Mouse (Mus musculus) ZHBTc4 (cell line): ENCODE data around the gene a.

Source experiments
- DNase-seq: peaks from one replicate; pipeline ENCODE4 v3.0.0-alpha.2; 2011; ENCODE audit warnings: low read depth, low spot score

a gene

DNA sequence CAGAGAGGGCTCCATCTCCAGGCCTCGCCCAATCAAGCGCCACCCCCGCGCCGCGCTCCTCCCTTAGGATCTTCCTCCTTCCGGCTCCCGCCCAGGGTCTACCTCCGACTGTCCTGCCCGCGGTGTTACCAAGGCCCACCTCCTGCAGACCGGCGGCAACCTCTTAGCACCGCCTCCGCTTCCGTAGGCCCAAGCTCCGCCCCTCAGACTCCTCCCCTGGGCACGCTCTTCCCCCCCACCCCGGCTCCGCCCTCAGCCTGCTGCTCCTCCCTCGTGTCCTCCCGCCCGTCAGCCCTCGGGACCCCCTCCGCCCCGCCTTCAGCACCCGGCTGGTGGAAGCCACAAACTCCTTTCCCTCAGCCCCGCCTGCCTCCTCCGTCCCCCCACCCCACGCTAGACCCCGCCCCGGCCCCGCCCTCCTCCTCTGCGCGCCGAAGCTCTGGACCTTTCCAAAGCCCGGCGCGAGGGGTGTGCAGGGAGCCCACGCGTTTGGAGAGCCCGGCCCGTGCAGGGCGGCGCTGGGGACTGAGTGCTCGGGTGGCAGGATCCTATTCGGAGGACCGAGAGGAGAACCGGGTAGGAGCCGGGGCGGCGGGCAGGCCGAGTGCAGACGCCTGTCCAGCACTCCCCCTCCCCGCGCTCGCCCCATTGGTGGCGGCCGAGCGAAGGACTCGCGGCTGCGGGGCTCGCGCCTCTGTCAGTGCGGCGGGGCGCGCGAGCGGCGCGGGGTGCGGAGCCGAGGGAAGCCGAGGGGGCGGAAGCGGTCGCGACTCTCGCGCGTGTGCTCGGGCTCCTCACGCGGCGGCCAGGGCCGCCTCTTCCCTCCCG is at the start of gene a, which contains the start of gene Raly:
Gene a (plus strand): TSS at position 747 of the 828 bp plus-strand sequence.
Gene Raly (plus strand): TSS at position 441 of the 828 bp plus-strand sequence.
- peak; percentile 99 for DNase-seq

DNA sequence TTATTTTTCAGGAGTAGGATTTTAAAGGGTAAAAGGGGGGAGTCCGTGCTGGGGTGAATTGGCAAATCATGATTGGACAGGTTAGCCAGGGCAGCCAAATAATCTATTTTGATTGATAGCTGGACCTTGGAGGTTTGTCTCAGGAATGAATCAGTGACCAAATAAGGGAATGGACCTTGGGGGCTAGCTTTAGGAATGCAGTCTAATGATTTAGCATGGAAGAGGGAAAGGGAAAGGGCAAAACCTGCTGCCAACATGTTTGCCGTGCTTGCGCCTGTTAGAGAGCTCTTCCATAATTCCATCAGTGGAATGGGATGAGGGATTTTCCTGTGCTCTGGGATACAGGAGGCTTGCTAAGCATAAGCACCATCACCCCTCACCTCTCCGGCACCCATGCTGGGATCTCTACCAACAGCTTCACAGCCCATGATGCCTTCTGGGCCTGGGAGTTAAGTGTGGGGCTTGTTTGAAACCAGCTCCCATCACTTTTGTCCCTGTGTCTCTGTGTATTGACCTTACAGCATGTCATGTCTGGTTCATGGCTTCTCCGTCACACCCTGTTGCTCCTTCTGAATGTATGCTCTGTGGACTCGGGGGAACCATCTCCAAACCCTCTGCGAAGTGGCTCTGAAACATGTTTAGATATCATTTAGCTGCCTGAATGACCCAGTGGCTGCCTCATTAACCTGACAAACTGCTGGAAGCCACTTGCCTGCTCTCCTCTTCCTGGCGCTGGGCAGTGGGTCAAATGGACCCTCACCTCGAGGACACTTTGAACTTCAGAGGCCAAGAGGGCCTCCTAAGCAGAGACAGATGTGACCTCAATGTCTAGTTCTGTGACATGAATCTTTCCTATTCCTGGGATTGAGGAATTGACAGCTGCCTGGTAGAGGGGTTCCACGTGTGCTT is 48.0 kb upstream of the a start:
- no peak for DNase-seq

DNA sequence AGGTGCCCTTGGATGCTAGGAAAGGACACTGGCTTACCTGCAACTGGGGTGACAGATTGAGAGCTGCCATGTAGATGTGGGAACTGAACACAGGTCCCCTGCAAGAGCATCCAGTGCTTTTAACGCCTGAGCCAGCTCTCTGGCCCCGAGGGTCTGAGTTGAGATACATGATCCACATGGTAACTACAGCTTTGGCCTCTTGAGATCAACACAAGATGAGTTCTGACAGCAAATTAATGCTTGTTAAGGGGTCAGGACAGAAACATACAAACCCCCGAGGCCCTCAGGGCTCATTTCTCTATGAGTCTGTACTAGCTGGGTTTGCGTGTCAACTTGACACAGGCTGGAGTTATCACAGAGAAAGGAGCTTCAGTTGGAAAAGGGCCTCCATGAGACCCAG is 47.3 kb upstream of the a start:
- no peak for DNase-seq

DNA sequence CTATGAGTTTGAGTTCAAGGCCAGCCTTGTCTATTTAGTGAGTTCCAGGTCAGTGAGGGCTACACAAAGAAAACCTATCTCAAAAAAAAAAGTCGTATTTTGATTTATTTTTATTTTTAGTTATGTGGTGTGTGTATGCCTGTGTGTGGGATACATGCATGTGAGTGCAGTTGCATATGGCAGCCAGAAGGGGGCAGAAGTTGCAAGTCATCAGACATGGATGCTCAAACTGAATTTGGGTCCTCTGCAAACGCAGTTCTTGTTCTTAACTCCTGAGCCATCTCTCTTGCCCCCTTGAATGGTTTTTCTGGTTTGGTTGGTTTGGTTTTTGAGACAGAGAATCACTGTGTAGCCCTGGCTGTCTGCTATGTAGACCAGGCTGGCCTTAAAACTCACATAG is 42.8 kb upstream of the a start:
- DNase-seq = peak; percentile 71

DNA sequence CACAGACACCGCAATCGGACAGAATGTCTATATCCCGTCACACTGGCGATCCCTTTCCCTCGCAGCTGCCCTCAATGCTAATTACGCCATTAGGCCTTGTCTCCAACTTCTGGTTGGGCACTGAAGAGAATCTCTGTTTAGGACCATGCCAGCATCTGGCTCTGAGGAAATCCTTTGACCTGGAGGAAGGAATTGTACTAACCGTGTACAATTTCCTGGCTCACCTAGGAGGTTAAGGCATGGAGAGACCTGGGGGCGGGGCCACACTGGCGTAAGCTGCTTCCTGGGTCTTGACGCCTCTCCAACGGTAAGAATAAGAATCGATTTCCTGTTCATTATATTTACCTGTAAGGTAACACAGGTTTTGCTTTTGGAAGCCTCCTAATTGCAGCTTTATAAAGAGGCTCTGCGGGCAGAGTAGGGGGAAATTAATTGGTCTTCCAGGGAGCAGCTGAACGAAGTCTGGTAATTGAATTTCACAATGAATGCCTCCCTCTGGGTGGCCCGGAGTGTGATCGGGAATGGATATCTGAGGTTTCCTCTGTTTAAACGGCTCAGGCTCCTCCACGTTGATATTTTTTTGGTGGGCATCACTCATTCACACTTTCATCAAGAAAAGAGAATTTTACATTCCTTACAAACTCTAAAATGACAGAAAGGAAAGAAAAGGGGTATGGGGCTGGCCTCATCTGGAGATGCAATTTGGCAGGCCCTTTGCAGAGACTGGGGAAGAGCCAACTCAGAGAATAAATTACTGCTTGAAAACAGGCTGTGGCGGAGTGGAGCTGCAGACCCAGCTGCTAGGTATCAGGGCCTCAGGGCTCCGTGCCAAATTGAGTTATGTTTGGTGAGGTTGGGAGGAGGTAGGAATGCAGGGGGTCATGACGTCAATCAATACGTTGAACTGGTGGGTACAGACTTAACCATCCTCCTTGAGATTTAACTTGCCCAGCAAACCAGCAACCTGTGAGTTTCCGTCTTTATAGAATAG is 41.9 kb upstream of the a start:
- peak; percentile 42 for DNase-seq

DNA sequence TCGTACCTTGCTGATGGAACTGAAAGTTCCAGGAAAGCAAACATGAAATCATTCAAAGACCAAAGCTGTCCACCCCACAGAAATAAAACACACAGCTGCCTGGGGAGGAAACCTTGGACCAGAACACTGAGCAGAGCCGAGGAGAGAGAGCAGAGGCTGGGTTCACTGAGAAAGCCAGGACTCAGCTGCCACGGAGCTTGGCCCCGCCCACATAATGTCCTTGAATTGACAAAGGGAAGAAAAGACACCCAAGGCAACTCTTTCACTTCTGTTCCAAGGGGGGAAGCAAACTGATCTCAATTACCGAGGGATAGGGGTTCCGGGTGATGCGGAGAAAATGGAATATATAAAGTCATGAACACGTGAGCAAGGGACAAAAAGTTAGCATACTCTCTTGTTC is 39.3 kb upstream of the a start:
- peak; percentile 75 for DNase-seq

DNA sequence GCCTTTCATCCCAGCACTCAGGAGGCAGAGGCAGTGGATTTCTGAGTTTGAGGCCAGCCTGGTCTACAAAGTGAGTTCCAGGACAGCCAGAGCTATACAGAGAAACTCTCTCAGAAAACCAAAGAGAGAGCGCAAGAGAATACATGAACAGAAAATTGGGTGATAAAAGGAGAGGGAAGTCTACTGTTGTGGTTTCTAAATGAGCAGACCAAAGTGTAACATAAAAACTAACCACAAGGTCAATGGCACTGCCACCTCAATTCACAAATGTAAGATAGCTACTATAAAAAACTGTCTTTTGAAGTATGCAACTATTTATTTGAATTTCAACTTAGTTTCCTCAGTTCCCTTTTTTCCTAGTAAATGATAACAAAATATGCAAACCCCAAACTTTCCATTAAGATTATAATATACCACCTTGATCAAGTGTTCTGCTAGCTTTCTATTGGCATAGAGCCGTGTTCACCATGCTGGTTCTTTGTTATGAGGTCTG is 37.1 kb upstream of the a start:
- DNase-seq = no peak

DNA sequence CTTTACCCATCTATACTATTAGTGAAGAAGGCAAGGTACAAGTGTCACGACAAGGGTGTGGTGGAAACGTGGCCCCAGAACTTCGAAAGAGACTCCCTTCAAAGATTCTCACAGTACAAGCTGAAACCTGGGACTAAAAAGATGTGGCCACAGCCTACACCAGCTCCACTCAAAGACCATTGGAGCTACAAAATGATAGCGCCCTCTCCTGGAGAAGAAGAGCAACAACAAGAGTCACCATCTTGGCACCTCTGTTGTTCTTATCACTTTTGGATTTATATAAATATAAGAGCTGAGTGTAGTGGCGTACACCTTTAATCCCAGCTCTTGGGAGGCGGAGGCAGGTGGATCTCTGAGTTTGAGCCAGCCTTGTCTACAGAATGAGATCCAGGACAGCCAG is 35.4 kb upstream of the a start:
- DNase-seq = peak; percentile 72

DNA sequence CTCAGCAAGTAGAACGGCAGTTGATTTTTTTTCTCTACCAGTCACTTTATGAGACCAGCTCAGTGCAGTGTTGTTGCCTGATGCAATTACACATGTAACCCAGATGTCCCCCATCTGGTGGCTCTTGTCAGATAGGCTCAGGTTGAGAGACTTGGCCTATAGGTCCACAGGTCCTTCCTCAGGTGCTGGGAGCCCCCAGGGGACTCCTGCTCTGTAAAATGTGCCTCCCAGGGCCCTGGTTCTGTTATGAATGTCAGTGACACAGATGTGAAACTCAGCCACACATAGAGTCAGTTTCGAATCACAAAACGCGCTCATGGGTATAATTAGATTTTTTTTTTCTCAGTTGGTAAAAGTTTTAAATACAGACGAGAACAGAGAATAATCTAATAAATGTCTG is 33.5 kb upstream of the a start:
- DNase-seq = no peak

DNA sequence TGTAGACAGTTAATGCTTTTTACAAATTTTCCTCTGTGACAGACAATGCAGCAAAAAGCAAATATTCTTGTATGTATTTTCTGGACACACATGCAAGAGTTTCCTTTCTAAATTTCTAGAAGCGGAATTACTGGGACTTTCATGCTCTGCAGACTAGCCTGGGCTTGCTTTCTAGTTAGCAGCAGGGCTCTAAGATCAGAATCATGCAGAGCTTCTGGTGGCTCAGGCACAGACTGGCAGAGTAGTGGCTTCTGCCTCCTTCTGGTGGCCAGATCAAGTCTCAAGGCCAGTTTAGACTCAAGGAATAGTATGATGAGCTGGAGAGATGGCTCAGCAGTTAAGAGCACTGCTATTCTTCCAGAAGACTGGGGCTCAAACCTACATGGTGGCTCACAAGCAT is 32.7 kb upstream of the a start:
- DNase-seq = no peak

DNA sequence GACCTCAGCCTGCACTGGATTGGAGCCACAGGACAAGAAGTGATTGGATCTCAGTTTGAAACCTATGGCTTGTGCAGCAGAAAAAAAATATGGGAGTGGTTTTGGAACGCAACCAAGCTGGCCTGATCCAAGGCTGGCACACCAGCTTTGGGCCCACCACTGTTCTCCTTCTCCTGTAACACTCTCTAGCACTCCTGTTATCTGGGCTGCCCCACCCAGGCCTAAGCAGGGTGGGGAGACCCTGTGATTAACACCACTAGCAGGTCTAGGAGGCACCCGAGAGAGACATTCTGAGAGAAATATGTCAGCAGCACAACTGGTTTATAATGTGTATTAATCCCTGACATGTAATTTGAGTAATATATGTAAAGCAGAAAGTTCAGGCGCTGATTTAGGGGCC is 28.0 kb upstream of the a start:
- DNase-seq = no peak

DNA sequence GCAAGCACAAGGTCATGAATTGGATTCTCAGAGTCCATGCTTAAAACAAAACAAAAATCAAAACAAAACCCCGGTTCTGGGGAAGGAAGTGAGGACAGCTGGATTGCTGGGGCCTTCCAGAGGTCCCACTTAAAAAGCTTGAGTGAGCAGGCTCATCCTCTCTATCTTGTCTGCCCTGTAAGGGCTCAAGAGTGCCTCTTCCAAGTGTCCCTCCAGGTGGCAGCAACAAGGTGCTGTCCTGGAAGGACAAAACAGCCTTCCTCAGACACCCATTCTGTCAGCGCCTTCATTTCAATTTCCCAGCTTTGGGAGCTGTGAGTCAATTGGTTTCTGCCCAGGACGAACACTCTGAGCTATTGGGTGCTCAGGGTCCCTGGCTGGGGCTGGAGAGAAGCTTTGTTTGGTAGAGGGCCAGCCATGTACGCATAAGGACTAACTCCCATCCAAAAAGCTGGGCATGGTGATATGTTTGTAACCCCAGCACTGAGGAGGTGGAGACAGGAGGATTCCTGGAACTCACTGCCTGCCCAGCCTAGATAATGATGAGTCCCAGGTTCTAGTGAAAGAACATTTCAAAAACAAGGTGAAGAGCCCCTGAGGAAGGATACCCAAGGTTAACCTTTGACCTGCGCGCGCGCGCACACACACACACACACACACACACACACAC is 26.2 kb upstream of the a start:
- no peak for DNase-seq

DNA sequence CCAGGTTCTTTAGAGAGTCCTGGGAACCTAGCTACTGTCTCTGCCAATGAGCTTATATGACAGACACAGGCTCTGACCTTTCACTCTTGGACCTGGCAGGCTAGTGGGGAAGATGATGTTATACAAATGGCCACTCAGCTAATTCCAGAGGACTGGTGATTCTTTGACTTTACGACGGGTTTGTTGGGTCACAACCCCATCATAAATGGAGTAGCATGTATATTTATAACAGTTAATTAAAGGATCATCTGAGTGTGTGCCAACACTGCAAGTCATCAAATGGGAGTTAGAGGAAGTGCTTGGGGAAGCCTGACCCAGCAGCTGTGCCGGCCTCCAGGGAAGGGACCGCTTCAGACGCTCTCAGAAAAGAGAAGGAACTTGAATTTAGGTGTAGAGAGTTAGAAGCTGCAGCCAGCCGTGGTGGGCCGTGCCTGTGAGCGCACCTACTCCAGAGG is 25.6 kb upstream of the a start:
- DNase-seq = no peak

DNA sequence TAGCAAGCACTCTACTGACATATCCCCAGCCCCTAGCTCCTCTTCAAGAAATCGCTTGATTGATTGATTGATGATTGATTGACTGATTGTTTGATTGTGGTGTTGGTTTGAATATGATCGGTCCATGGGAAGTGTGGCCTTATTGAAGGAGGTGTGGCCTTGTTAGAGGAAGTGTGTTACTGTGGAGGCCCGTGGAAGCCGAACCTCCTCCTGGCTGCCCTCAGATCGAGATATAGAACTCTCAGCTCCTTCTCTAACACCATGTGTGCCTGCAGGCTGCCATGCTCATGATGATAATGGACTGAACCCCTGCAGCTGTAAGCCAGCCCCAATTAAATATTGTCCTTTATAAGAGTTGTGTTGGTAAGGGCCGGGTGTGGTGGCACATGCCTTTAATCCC is 24.2 kb upstream of the a start:
- no peak for DNase-seq

DNA sequence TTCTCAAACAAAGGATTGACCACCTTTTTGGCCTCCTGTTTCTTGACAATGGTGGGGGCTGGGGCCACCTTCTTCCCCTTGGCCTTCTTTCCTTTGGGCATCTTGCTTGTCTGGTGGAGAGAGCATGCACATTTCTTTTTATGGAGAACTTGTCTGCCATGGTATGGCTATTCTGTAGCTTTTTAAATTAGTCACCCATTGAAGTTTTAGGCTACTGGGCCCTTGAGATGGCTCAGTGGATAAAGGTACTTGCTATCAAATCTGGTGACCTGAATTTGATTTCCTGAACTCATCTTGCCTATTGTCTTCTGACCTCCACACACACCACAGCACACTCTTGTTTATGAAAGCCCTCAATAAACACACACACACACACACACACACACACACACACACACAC is 21.3 kb upstream of the a start, which contains the start of gene Gm14214:
Gene Gm14214 (minus strand): TSS at position 101 of the 400 bp plus-strand sequence.
- DNase-seq = no peak

DNA sequence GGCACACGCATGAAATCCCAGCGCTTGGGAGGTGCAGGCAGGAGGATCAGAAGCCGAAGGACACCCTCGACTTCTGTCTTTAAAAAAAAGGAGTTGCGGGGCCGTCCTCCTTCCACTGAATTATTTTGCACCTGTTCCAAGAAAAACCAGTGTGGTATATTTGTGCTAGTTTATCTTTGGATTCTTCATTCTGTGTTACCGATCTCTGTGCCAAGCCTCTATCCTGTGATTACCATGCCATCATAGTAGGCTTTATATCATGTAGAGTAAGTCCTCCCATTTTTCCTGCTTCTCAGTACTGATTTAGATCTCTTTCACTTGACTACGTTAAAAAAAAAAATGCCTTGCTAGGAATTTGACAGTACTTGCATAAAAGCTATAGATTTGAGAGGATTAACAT is 19.6 kb upstream of the a start:
- no peak for DNase-seq

DNA sequence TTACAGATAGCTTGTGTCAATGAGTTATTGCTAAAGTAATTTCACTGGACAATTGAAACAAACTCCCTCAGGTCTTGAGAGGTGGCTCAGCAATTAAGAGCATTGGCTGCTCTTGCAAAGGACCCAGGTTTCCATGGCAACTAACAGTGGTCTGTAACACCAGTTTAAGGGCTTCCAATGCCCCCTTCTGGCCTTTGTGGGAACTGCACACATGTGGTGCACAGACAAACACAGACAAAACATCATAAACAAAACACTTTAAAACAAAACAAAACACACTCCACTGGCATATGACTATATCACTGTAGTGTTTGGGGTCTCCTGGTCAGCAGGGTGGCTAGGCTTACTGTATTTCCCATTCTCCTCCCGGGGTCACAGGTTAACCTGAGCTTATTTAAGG is 17.2 kb upstream of the a start:
- peak; percentile 91 for DNase-seq

DNA sequence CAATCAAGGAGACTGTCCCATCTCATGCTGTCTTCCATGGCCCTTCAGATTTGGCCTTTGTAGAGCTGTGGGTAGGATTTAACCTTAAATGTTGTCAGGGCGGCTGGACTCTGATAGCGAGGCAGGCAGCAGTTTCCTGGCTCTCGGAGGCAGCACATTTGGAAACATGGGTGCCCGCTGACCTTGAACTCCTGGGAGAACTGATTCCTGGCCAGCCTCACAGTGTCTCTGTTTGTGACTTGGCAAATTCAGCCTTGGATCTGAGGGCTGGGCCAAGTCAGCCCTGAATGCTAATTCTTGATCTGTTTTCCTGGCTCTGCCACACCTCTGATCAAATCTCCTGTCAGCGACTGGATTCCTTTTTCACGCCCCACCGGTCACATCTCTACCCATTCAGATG is 14.7 kb upstream of the a start:
- DNase-seq = peak; percentile 32

DNA sequence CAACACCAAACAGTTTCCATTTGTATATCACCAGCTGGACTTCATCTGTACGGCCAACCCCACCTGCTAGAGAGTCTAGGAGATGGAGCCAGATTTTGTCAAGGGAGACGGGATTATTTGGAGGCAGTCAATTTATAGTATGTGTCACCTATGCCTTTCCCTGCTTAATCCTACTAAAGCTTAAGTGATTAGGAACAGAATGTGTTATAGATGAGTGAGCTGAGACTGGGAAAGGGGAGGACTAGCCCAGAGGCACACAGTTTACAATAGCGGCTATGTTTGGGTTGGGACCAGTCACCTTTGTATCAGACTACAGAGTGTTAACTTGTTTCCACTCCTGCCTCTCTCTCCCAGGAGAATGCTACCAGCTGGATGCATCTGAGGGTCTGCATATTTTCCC is 11.6 kb upstream of the a start:
- no peak for DNase-seq

DNA sequence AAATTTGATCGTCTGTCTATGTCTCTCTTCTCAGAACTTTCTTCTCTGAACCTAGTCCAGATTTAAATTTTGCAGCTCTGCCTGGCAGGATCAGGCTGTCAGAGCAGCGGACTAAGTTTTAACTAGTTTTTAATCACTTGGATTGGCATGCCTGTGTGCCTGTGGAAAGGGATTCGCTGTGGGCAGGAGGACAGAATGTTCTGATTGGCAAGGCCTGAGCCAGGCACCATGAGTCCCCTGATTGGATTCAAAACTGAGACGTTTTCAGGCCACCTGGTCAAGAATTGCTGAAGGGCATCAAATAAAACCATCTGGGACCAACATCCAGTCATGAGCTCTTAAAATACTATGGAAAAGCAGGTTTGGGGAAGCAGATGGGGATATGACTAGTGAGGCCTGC is 8.8 kb upstream of the a start:
- no peak for DNase-seq
